Mouse (Mus musculus) right cerebral cortex, adult 2 months (tissue): ENCODE measurements around the gene Kazn.

Source experiments
- DNase-seq, 2 experiments: peaks; one replicate each; pipeline ENCODE4 v3.0.0; 2021 to 2022; ENCODE audit warnings: low spot score in 2 of 2

Kazn gene

DNA sequence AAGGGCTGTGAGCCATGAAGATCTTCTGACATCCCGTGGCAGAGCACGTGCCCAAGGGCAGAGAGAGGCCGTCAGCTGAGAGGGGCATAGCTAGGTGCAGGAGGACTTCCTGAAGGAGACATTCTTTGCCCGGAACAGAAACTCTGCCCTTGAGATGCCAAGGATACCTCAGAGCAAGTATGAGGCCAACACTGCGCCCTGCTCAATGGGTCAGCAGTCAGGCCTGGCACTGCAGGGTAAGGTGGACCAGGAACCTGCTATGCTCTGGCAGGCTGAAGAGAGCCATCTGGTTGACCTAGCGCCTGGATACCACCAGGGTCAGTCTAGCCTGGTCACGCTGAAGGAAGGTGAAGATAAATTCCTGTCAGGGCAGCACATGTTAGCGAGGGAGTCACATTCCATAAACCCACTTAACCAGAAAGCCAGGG is 46.0 kb downstream of the Kazn start:
- no peak for DNase-seq

DNA sequence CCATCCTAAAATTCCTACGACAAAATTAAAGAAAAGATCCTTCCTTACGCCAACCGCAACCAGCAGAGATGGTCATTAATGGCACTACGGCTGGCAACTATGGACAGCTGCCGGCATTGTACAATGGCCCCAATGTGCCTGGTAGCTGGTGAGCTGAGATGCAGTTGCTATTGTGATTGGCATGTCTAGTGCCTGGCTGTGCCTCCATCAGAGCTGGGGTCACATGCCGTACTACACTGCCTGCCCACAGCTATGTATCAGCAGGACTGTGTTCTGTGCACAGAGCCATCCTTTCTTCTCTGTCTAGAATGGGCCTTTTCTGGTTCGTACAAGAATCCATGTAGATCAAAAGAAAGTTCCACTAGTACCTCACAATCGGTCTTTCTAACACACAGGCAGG is 49.2 kb downstream of the Kazn start:
- DNase-seq = no peak

DNA sequence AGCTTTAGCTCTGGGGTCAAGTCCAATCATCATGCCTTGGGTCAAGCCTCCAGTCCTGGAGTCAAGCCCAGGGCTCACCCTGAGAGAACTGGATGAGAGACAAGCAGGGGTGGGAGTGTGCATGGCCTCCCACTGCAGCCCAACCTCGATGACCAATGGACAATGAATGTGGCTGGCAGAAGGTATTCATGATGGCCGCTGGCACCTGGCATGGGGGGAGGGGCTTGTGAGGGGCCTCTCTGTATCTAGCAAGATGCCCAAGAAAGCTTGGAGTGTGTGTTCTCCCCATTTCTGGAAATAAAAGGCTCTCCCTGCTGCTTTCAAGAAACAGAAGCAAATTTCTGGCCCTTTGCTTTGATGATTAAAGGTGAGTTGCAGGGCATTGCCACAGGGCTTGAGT is 50.7 kb downstream of the Kazn start:
- no peak for DNase-seq

DNA sequence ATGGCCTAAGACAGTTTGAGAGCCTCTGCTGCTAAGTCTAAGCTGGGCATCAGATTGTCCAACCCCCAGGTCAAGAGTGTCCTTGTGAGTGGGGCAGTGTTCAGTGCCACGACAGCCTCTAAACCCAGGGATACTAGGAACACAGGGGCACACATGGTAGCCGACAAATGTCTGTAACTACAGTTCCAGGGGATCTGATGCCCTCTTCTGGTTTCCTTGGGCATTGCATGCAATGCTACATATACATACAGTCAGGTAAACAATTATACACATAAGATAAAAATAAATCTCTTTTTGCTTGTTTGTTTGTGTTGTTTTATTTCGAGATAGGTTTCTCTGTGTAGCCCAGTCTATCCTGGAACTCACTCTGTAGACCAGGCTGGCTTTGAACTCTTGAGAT is 53.0 kb downstream of the Kazn start:
- DNase-seq = no peak

DNA sequence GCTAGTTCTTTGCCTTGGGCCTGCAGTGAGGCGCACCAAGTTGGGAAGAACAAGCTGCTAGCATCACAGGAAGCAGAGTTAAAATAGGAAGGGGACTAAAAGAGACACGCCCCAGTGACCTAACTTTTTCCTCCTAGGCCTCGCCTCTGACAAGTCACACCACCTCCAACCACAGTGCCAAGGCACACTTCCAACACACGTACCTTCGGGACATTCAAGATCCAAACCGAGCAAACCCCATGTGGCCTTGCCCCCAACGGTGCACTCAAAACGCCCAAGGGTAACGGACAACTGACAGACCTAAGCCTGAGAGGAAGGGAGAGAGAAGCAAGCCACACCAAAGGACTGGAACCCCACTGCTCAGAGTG is 53.7 kb downstream of the Kazn start:
- no peak for DNase-seq

DNA sequence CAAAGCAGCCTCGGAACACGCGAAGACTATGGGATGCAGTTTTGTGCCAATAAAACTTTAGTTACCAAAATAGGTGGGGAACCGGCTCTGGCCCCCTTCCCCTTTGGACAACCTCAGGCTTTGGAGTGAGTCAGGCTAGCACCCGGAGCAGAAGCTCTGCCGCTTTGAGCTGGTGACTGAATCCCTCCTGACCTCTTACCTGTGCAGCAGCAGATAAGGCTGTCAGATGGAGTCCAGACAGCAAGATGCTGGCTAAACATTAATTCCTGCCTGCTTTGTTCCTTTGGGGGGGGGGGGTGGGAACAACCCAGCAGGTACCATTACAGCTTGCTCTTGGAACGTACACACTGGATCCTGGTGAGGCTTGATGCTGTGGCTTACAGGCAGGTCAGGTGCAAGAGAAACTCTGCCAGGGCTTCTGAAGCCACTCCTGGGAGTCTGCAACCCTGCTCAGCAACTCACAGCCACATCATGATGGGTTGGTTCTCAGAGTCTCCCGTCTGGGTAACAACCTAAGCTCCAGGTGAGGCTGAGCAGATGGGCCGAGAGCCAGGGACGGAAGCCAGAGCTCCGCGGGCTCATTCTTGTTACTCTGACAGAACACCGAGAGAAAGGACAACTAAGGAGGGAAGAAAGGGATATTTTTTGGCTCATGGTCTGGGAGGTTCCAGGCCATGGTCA is 54.2 kb downstream of the Kazn start:
- no peak for DNase-seq

DNA sequence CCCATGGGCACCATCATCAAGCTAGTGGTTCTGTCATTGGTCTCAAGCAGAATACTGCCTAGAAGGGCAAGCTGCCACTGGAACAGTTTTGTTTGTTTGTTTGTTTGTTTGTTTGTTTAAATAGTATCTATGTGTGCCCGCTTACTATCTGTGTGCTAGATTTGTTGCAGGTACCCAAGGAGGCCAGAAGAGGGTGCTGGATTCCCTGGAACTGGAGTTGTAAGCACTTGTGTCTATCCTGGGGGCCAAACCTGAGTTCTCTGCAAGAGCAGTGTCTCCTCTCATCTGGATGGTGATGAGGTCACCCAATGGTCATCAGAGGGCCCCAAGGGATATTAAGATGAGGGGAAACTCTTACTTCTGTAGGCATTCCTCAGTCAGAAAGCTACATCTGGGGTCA is 55.6 kb downstream of the Kazn start:
- no peak for DNase-seq

DNA sequence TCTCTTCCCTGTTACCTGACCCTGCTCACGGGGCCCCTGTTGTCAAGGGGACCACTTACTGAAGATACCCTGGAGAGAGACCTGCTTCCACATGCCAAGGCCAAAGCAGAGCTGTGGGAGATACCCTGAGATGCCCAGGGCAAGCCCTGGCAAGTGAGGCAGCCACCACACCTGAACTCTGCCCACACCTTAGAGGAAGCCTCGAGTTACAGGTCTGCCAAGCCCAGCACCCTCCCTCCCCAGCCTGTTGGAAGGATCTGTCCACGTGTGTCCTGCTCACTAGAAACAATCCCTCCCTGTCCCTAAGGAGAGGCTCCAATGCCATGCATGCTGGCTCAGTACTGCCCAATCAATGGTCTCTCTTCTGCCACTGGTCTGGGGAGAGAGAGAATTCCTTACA is 56.2 kb downstream of the Kazn start:
- DNase-seq = no peak

DNA sequence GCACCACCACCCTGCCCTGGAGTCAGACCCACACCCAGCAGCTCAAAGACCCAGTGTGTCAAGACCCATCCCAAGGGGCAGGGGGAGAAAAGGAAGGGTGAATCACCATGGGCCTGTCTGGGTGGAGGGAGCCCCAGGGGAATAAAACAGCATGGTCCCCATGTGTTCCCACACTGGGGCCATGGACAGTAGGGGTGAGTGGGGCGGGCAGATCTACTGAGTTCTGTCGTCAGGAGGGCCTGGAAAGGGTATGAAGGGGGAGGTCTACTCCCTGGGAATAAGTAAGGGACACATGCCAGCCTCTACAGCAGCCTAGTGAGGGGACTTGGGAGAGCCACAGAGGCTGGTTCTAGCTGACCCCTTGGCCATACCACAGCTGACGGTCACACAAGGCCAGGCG is 57.6 kb downstream of the Kazn start:
- no peak for DNase-seq

DNA sequence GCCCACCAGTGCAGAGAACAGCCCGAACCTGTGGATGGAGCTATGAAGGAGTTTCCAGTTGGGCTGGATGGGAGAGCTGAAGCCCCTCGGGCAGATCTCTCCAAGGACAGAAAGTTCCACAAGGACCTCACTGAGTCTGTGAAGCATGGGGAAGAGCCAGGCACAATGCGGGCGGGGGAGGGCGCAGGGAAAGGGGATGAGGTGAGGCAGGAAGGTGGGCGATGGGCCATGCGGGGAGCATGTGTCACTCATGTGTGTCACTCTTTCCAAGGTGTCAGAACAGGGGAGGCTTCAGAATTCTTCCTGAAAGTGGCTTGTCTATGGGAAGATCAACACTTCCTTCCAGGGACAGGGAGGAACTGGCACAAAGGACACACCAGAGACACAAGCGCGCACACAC is 58.3 kb downstream of the Kazn start:
- DNase-seq = no peak

DNA sequence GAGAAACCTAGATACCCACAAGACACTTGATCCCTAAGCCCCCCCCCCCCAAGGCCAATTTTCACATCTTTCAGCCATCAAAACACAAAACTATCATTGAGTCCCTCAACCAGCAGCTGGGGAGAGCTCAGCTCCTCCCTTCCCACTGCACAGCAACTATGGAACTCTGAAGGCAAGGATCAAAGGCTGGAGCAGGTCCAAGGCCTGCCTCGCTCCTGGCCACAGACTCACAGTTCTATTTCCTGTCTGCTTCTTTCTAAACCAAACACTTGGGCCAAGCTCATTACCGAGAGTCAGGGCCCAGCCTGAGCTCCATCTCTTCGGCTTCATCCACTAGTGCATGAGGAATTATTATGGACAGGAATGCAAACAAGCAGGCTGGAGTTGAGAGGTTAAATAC is 58.9 kb downstream of the Kazn start:
- peak; percentile 42 to 55 for DNase-seq

DNA sequence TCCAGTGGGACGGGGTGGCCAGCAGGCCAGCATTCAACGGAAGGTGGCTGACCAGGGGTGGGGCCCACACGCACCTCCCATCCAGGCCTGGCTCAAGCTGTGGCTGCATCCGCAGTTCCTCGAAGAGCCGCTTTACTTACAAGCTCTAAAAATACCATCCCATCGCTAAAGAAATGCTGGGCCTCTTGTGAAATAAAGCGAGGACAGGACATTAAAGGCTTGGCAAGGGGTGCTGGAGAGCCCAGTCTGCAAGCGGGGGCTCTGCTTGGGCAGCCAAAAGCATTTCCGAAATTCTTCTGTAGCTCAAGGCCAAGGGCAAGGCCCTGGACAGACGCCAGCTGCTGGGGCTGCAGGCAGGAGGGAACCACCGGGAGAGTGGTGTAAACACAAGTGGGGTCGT is 59.7 kb downstream of the Kazn start:
- DNase-seq = peak in 1 of 2 experiments; percentile 29

DNA sequence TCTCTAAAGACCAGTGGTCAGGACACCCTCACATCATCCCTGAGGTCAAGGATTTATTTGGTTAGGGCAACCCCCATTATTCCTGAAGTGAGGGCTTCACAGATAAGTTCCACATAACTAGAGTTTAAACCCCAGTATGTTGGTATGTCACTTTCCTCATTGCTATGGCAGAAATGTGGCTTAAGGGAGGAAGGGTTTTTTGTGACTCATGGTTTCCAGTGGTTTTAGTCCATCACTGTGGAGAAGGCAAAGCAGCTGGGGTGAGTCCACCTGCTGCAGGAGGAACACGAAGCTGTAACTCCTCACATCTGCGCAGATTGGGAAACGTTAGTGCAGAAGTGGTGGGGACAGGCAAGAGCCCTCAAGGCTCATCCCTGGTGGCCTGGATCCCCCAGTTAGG is 62.5 kb downstream of the Kazn start:
- DNase-seq = no peak

DNA sequence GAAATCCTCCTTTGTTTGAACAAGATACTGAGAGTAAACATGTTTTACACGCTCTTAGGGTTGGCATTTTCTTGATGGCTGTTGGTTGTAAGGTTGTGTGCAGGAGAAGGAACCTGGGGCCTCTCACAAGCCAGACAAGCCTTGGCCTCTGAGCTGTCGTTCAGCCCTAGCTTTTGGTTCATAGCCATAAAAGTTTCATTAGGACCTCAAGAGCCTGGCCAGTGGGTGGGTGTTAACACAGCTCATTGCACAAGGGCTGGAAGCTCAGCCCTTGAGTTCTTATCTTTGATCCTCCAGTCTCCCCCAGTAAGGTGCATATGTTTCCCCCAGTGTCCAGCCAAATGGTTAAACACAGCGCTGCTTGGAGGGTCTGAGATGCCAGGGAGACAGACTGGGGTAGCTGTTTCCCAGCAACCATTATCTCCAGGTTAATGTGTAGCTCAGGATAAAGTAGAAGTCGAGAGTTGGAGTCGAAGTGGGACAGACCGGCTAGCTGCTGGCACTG is 65.2 kb downstream of the Kazn start:
- no peak for DNase-seq

DNA sequence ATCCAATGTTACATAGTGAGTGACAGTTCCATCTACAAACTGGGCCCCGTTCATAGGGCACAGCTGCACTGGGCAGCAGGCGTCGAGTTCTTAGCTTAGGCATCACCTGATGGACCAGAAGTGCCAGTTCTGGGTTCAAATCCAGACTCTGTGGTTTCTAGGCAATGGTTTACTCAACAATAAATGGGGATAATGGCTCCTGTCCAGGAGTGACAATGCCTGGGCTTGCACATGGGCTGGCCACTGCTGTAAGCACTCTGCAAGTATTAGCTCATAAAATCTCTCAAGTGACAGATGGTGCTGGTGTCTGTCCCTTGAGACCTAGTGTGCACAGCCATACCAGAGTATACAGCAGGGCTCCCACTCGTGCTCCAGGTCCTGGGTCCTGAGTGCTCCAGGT is 66.3 kb downstream of the Kazn start:
- no peak for DNase-seq

DNA sequence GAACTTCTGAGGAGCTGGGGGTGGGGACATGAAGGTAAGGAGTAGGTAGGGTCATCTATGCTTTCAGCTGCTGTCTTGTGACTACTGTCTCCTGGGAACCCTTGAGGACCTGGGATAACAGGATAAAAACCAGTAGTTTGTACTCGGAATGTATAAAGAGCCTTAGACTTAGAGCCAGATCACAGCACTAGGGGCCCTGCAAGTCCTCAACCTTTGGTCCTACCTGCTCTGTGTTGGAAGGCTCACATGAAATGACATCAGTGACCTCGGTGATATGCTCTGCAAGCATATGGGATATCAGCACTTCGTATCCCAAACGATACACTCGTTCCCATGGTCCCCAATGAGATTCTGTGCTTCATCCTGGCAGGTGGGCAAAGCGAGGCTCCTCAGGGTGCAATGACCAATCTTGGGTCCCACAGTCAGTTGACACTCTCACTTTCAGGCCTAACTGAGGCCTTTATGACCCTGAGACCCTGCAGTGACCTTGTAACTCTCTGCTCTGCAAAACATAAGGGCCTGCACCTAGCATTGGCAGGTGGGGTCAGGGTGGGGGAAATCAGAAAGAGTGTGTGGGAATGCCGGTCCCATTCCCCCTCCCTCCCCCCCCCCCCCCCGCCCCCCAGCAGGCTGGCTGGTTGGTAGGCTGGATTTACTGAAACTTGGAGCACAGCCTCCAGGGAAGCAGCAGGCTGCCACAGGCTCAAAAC is 67.3 kb downstream of the Kazn start:
- no peak for DNase-seq

DNA sequence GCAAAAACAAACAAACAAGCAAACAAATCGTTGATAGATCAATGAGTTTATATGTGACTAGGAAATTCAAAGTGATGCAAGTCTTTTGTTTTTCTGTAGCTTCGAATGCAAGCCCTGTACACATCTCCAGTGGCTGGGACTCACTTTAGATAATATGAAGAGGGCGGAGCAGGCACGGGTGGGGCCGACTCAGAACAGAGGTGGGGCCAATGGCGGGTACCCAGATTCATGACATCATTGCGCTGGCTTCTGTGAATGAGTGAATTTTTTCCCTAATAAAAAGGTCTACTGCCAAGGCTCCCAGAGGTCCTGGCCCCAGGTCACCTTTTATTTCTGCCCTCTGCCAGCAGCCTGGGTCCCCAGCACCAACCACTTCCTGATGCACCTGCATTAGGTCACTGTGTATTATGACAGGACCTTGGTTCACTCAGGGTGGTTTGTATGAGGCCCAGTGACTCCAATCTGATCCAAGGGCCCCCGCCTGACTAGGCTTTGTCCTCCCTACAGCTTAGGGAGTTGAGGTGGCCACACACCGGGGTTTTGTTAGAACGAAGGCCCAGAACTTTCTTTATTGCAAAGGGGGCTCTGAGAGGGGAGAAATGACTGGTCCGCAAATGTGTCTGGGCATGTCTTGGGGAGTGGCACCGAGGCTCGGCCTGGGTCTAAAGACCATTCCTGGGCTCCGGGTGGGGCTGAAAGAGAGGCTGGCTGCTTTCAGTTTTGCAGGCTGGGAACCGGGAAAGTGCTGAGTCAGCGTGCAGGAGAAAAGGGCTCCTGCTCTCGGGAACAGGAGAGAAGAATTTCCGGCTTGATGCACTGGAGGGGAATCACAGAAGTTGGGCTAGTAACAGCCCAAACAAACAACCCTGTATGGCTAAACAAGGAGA is 68.1 kb downstream of the Kazn start:
- no peak for DNase-seq

DNA sequence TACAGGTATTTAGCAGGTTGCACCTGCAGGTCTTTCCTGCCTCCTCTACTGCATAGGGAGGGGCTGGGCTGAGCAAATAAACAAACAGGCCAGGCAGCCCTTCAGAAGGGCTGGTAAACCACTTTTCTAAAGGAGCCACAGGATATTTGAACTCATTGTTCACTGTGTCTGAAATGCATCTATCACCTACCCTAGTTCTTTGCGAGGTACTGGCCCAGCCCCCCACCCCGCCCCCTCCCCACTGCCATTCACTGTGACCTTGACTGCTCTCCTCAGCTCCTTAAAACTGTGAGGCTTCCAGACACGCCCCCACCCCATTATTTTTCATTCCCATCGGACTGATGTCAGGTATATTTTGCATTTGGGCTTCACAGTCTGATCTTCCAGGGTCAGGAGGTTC is 69.6 kb downstream of the Kazn start:
- no peak for DNase-seq

DNA sequence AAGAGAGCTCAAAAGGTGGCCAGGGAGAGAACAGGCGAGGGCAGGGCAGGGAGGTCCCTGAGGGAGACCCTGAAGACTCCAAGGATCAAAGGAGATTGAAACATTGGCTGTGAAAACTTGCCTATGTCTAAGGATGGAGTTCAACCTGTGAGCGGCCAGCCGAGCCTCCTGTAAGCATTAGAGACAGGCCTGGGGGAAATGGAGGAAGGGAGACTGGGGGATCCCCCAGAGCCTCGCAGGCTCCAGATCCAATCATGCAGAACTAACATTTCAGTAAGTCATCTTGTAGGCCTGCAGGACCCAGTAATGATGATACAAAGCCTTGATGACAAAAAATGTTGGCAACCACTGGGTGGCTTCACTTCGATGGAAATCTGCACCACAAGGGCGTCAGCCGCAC is 70.8 kb downstream of the Kazn start:
- DNase-seq = no peak

DNA sequence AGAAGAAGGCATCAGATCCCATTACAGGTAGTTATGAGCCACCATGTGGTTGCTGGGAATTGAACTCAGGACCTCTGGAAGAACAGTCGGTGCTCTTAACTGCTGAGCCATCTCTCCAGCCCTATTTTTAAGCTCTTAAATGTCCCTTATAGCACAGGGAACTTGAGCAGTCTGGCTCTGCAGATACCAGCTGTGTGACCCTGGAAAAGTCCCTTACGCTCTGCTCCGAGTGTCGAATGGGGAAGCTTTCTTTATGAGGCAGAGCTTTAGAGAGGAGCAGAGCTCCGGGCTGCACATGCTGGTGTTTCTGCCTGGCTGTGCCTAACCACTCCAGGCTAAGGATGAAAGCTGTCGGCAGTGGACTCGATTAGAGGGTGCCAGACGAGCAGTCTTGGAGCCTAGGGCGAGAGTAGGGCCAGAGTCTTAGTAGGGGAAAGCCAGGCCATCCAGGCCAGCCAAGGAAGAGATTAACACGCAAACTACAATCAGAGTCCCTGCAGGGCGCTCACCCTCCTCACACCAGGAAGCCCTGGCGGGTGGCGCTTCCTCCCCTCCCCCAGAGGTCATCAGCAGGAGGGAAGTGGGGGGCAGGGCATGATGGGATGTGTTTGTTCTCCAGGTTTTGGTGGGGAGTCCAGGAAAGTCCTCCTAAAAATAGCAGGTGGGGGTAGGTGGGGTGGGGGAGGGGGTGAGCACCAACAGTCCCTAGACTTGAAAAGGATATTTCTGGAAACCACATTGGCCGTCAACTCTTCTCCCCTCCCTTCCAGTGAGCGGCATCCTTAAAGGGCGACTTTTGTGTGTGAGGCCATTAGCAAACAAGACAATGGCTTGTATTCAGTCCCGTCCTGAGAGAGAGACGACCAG is 73.1 kb downstream of the Kazn start:
- no peak for DNase-seq

DNA sequence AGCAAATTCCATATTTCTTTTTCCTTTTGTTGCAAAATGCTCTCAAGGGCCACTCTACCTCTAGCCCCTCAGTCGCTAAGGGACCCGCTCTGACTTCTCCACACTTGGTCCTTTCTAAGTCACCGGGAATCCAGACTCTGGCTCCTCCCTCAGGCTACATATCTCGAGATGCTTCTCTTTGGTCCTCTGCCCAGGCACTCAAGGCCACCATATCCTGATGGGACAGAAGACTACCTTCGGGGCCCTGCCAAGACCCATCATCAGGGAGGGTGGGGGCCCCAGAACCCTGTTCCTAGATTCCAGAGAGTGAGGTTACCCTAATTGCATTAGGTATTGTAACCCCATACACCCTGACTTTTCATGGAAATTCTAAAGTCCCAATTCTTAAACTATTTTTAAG is 73.8 kb downstream of the Kazn start:
- no peak for DNase-seq

DNA sequence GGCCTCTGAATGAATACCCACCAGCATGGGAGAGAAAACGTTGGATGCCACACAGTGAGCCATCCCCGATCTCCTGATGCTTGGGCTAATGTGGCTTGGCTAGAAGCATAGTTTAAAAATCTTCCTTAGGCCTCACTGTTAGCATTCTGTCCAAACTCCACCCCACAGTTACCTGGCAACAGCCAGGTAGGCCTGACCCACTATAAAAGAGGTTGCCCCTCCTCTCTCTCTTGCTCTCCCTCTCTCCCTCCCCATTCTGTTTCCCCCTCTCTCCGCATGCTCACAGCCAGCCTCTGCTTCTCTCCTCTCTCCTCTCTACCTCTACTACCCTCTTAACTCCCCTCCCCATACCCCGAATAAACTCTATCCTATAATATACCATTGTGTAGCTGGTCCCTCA is 74.8 kb downstream of the Kazn start:
- DNase-seq = no peak
